Mouse (Mus musculus): ENCODE measurements around the gene Pithd1.

Gene Pithd1

DNA sequence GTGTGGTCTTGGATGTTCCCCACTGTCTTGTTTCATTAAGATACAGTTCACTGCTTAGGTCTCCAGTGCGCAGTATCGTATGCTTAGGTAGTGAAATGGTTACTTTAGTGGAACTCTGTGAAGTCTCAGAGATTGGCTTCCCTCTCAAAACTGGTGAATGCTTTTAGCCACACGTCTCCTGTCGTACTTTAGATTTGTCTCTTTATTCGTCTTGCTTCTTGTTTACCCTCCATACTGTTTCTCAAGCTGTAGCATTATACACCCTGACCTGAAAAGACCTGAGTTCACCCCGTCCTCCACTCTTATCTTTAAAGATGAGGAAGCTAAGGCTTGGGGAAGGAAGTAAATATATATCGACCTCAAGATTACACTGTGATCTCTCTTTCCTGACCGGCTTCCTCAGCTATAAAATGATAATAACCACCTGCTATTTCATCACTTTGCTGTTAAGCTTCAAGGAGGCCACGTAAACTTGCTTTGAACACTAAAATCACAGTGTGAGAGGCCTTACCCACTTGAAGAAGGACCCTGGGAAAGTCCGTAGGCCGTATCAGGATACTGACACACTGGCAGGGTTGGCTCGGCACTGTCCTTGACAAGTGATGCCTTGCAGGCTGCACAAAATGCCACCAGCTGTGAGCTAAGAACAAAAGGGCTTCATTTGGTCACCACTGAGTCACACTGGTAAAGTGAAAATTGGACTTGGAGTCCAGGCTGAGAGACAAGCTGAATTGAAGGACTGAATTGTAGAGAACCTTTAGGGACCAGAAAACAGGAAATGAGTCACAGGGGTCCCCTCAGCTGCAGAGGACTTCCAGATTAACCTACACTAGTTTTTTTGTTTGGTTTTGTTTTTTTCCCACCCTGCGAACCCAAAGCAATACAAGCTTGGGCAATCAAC is 13.9 kb downstream of the Pithd1 start:
- peaks cover 9% of the 10 kb centered on the region for H3K36me3 ChIP-seq (ENCODE audit: control insufficient read depth, insufficient read depth, low read length, poor library complexity, severe bottlenecking)
- no peaks in the 10 kb centered on the region for H3K27me3 ChIP-seq (ENCODE audit: control insufficient read depth, insufficient read depth, low read length, poor library complexity, severe bottlenecking)
- DNase-seq (ENCODE audit: low read depth, low spot score), result peak; percentile 39

- peaks cover 10% of the 10 kb centered on the region for H3K36me3 ChIP-seq (ENCODE audit: control insufficient read depth, insufficient read depth, low read length, poor library complexity, severe bottlenecking)
- H3K27me3 ChIP-seq (ENCODE audit: control insufficient read depth, insufficient read depth, low read length, poor library complexity, severe bottlenecking), result no peaks in the 10 kb centered on the region
- peak; percentile 58 for DNase-seq (ENCODE audit: low read depth, low spot score)
Observed at GRCm38 (mm10) chr4:135972556-135972906, 14.5 kb downstream of the Pithd1 start, which contains the start of gene Lypla2. Lypla2 (minus strand) TSS chr4:135972626.

- Histone ChIP-seq H3K36me3 (ENCODE audit: control insufficient read depth, insufficient read depth, low read length, poor library complexity, severe bottlenecking) (peaks cover 10% of the 10 kb centered on the region), H3K27me3 (ENCODE audit: control insufficient read depth, insufficient read depth, low read length, poor library complexity, severe bottlenecking) (no peaks in the 10 kb centered on the region)
- DNase-seq (ENCODE audit: low read depth, low spot score), result peak; percentile 44
Observed at GRCm38 (mm10) chr4:135971805-135972555, 15.1 kb downstream of the Pithd1 start.

DNA sequence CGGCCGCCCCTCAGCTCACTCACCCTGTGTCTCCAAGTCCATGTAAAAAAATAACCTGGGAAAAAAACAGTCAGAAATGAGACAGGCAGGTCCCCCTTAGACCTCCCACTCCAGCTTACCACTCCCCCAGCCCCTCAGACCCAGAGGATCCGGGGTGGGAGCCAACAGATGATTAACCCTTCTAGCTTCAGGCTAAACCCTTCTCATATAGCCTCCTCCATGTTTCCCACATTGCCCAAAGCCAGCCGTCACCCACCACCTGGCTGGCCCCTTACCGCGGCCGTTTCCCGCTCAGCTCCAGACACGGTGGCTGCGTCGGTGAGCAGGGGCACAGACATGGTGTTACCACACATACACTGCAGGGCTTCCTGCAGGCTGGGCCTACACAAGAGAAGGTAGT is 16.5 kb downstream of the Pithd1 start:
- H3K36me3 ChIP-seq (ENCODE audit: control insufficient read depth, insufficient read depth, low read length, poor library complexity, severe bottlenecking), result peaks cover 8% of the 10 kb centered on the region
- no peaks in the 10 kb centered on the region for H3K27me3 ChIP-seq (ENCODE audit: control insufficient read depth, insufficient read depth, low read length, poor library complexity, severe bottlenecking)
- DNase-seq (ENCODE audit: low read depth, low spot score), result no peak

DNA sequence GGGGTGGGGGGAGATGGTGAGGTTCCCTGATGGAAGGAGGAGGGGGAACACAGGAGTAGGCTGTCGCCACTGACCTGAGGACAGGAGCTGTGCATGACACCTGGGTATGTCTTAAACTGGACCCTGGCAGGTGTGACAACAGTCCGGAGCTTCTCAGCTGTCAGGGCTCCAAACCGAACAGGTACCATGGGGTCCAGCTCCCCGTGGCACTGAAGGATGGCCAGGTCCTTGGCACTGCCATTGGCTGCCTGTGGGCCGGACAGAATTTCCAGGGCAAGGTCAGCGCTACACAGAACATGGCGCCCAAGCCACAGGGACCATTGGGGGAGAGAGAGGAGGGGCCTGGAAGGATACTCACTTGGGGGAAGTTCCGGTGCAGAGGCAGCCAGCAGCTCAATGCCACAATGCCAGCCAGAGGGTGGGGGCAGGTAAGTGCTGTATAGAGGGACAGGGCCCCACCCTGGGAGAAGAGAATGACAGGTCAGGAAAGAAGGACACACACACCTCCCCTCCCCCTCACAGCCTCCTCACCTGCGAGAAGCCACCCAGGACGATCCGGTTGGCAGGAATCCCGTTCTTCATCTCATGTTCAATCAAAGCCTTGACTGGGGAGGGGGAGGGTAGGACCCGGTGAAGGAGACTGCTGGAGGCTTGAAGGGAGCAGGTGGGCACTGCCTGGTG is 17.9 kb downstream of the Pithd1 start:
- H3K36me3 ChIP-seq (ENCODE audit: control insufficient read depth, insufficient read depth, low read length, poor library complexity, severe bottlenecking), result peaks cover 8% of the 10 kb centered on the region
- no peaks in the 10 kb centered on the region for H3K27me3 ChIP-seq (ENCODE audit: control insufficient read depth, insufficient read depth, low read length, poor library complexity, severe bottlenecking)

DNA sequence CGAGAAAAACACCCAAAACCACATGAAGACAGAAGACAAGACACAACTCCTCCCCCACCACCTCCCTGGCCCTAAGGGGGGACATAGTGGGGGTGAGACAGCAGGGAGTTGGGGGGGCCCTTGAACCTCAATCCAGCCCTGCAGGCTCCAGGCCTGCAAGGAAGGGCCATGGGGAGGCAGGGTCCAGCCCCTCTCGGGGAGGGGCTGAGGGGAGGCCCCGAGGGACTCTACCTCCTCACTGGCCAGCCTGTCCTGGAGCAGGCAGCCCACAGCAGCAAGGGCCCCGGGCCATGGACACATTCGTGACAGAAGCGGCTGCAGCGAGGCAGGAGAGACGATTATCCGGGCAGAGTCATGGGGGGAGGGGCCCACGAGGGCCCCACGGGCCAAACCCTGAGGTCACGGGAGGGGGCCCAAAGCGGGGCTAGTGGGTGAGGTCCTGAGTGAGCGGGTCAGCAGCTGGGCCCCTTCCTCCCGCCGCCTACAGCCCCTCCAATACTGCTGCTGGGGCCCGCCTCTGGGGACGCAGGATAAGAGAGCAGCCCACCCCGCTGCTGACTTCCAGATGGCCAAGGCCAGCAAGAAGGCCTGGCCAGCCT is 18.7 kb downstream of the Pithd1 start:
- Histone ChIP-seq H3K27me3 (ENCODE audit: control insufficient read depth, insufficient read depth, low read length, poor library complexity, severe bottlenecking) (no peaks in the 10 kb centered on the region), H3K36me3 (ENCODE audit: control insufficient read depth, insufficient read depth, low read length, poor library complexity, severe bottlenecking) (peaks cover 8% of the 10 kb centered on the region)
- no peak for DNase-seq (ENCODE audit: low read depth, low spot score)

More for the DNA sequence above, 17.9 kb downstream of the Pithd1 start:
- no peak for DNase-seq (ENCODE audit: low read depth, low spot score)

DNA sequence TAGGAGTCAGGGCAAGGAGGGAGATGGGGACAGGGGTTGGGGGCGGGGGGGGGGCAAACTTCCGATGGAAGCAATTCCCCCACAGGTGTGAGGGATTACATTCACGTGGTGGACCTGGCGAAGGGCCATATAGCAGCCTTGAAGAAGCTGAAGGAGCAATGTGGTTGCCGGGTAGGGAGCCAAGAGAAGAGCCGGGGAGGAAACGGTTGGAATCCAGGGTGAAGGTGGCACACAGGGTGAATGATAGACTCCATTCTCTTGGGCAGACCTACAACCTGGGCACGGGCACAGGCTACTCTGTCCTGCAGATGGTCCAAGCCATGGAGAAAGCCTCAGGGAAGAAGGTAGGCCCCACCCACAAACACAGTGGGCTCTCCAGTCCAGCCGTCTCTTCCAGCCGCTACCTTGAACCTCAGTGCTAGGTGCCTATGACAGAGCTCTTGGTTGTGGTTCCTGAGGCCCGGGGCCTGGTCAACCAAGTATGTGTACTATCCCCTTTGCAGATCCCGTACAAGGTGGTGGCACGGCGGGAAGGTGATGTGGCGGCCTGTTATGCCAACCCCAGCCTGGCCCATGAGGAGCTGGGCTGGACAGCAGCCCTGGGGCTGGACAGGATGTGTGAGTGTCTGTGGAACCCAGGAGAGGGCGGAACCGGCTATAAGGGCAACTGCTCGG is 19.8 kb downstream of the Pithd1 start:
- no peak for DNase-seq (ENCODE audit: low read depth, low spot score)
- H3K36me3 ChIP-seq (ENCODE audit: control insufficient read depth, insufficient read depth, low read length, poor library complexity, severe bottlenecking), result peaks cover 8% of the 10 kb centered on the region
- H3K27me3 ChIP-seq (ENCODE audit: control insufficient read depth, insufficient read depth, low read length, poor library complexity, severe bottlenecking), result no peaks in the 10 kb centered on the region

- Histone ChIP-seq H3K36me3 (ENCODE audit: control insufficient read depth, insufficient read depth, low read length, poor library complexity, severe bottlenecking) (peaks cover 8% of the 10 kb centered on the region), H3K27me3 (ENCODE audit: control insufficient read depth, insufficient read depth, low read length, poor library complexity, severe bottlenecking) (no peaks in the 10 kb centered on the region)
- DNase-seq (ENCODE audit: low read depth, low spot score), result no peak
Observed at GRCm38 (mm10) chr4:135966283-135966682, 20.8 kb downstream of the Pithd1 start.

- no peak for DNase-seq (ENCODE audit: low read depth, low spot score)
- no peaks in the 10 kb centered on the region for H3K27me3 ChIP-seq (ENCODE audit: control insufficient read depth, insufficient read depth, low read length, poor library complexity, severe bottlenecking)
- H3K36me3 ChIP-seq (ENCODE audit: control insufficient read depth, insufficient read depth, low read length, poor library complexity, severe bottlenecking), result peaks cover 8% of the 10 kb centered on the region
Observed at GRCm38 (mm10) chr4:135965113-135965512, 22.0 kb downstream of the Pithd1 start.

DNA sequence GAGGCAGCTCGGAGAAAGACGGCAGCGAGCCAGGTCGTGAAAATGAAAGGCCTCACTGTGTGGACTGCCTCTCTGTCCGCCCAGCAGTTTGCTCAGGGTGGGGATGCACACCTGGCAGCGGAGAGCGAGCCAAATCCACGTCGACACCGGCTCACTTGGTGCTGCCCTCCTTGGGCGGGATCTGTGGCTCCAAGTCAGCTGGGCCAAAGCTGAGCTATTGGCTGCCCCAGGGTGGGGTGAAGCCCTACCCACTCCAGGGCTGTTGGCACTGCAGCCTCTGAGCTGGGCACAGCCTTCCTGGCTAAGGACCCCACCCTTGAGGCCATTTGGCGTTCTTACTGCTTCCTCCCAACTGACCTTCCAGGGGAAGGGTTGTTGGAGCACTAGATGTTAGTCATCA is 22.6 kb downstream of the Pithd1 start:
- peaks cover 5% of the 10 kb centered on the region for H3K36me3 ChIP-seq (ENCODE audit: control insufficient read depth, insufficient read depth, low read length, poor library complexity, severe bottlenecking)
- H3K27me3 ChIP-seq (ENCODE audit: control insufficient read depth, insufficient read depth, low read length, poor library complexity, severe bottlenecking), result no peaks in the 10 kb centered on the region
- peak; percentile 44 for DNase-seq (ENCODE audit: low read depth, low spot score)

DNA sequence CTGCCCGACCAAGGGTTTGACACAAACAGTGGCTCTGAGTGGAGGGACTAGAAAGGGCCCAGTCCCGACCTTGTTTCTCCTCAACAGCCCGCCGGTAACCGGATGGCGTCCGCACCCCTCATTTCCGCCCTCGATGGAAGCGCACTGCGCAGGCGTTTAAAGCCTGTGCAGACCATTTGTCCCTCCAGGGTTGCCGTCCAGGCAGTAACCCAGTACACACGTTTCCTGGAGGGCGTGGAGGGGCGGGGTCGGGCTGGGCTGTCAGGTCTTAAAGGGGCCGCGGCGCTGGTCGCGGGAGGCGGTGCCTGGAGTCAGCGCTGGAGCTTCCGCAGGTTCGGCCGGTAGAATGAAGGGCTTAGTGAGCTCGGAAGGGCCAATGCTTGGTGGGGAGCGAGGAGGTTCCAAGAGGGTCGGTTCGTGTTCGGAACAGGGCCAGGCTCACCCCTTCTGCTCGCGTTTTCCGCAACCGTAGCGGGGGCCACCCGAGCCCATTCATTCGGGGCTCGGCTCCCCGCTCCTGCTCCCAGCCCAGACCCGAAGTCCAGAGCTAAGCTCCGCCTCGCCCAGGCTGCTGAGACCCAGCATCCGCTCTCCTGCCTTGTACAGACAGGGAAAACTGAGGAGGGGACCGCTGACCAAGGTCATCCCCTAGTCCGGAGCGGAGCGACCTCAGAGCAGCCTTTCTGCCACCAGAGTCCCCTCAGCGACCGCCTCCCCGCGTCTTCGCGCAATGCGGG is 23.4 kb downstream of the Pithd1 start, which contains the start of gene Gale:
TSS of gene Gale (plus strand) at position 271 of the 737 bp plus-strand sequence.
- H3K36me3 ChIP-seq (ENCODE audit: control insufficient read depth, insufficient read depth, low read length, poor library complexity, severe bottlenecking), result peaks cover 5% of the 10 kb centered on the region
- no peaks in the 10 kb centered on the region for H3K27me3 ChIP-seq (ENCODE audit: control insufficient read depth, insufficient read depth, low read length, poor library complexity, severe bottlenecking)
- DNase-seq (ENCODE audit: low read depth, low spot score), result peak; percentile 98

DNA sequence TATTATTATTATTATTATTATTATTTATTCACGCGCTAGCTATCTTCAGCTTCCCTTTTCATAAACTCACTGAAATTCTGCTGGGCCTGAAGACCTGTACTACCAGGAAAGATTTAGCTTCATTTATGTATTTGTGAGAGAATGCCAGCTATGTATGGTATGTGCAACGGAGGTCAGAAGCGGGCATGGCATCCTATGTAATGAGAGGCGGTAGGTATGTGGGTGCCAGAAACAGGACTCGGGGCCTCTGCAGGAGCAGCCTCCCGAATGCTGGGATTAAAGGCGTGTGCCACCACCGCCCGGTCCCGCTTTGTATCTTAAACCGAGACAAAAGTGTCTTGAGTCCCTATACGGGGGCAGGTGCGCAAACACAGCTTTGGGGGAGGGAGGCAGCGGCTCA is 24.1 kb downstream of the Pithd1 start:
- Histone ChIP-seq H3K27me3 (ENCODE audit: control insufficient read depth, insufficient read depth, low read length, poor library complexity, severe bottlenecking) (no peaks in the 10 kb centered on the region), H3K36me3 (ENCODE audit: control insufficient read depth, insufficient read depth, low read length, poor library complexity, severe bottlenecking) (peaks cover 4% of the 10 kb centered on the region; the same call in 1 of the 2 replicates)
- no peak for DNase-seq (ENCODE audit: low read depth, low spot score)

- DNase-seq (ENCODE audit: low read depth, low spot score), result no peak
- H3K27me3 ChIP-seq (ENCODE audit: control insufficient read depth, insufficient read depth, low read length, poor library complexity, severe bottlenecking), result no peaks in the 10 kb centered on the region
- no peaks in the 10 kb centered on the region for H3K36me3 ChIP-seq (ENCODE audit: control insufficient read depth, insufficient read depth, low read length, poor library complexity, severe bottlenecking)
Observed at GRCm38 (mm10) chr4:135962198-135962597, 24.9 kb downstream of the Pithd1 start.

All from splenic B cell, adult 2 months (primary cell).